Mouse (Mus musculus): ENCODE data around the gene Olfr575. TPM values are rescaled to one million over a fixed set of nuclear protein-coding genes. Genes with fewer than 3 reads are reported as not detected.

Olfr575 gene
- polyA plus RNA-seq (2012; ENCODE audit: insufficient read depth, insufficient read length, missing spikeins) = not detected in 2 replicates

DNA sequence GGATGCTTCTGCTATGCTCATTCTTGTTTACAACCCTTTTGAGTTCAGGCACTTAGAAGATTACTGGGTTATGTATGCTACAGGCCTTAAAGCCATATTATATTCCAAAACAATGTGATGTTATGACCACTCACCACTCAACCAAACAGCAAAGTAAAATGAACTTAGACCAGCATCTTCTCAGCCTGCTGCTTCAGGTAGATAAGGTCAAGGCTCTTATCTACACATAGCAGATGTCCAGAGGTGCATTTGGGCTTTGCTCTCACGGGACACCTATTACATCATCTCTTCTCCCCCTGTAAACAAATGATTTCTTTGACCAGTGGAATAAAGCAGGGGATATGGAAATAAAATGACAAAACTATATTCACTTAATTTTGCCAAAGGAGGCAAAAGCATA is at the start of gene Olfr575:
Gene Olfr575 (minus strand): TSS at position 183 of the 400 bp plus-strand sequence.
- no peaks in the 10 kb centered on the region for H3K4me1 ChIP-seq (ENCODE audit: control insufficient read depth, insufficient read depth, low read length)
- TF ChIP-seq CTCF (IDR thresholded peaks at IDR 0.05; ENCODE audit: low read depth, low read length) = no peak
- no peak within 1 kb of the TSS for H3K4me3 ChIP-seq (ENCODE audit: insufficient read depth, low read length)
- H3K27ac ChIP-seq (ENCODE audit: insufficient read depth, low read depth, low read length) = no peak within 1 kb of the TSS

GRCm38 (mm10) chr7:102989224-102989623 is 30.6 kb upstream of the Olfr575 start, which contains the start of gene Olfr578:
Gene Olfr578 (minus strand): TSS chr7:102989324.
- Histone ChIP-seq H3K4me3 (ENCODE audit: insufficient read depth, low read length) (no peak within 1 kb of the TSS), H3K4me1 (ENCODE audit: control insufficient read depth, insufficient read depth, low read length) (no peaks in the 10 kb centered on the region), H3K27ac (ENCODE audit: insufficient read depth, low read depth, low read length) (no peak within 1 kb of the TSS)
- no peak for TF ChIP-seq POLR2A (IDR thresholded peaks at IDR 0.05; ENCODE audit: borderline replicate concordance, low read depth, low read length)
- TF ChIP-seq CTCF (IDR thresholded peaks at IDR 0.05; ENCODE audit: low read depth, low read length) = no peak

GRCm38 (mm10) chr7:102975843-102976242 is 17.3 kb upstream of the Olfr575 start, which contains the start of gene Olfr577:
Gene Olfr577 (minus strand): TSS chr7:102975943.
- Histone ChIP-seq H3K4me3 (ENCODE audit: insufficient read depth, low read length) (no peak within 1 kb of the TSS), H3K27ac (ENCODE audit: insufficient read depth, low read depth, low read length) (no peak within 1 kb of the TSS), H3K4me1 (ENCODE audit: control insufficient read depth, insufficient read depth, low read length) (no peaks in the 10 kb centered on the region)
- TF ChIP-seq CTCF (IDR thresholded peaks at IDR 0.05; ENCODE audit: low read depth, low read length) = no peak
- no peak for TF ChIP-seq POLR2A (IDR thresholded peaks at IDR 0.05; ENCODE audit: borderline replicate concordance, low read depth, low read length)

GRCm38 (mm10) chr7:102974399-102974798 is 15.8 kb upstream of the Olfr575 start:
- Histone ChIP-seq H3K27ac (ENCODE audit: insufficient read depth, low read depth, low read length) (no peak overlapping the region), H3K4me3 (ENCODE audit: insufficient read depth, low read length) (no peak overlapping the region), H3K4me1 (ENCODE audit: control insufficient read depth, insufficient read depth, low read length) (no peaks in the 10 kb centered on the region)
- TF ChIP-seq POLR2A (IDR thresholded peaks at IDR 0.05; ENCODE audit: borderline replicate concordance, low read depth, low read length) = no peak
- TF ChIP-seq CTCF (IDR thresholded peaks at IDR 0.05; ENCODE audit: low read depth, low read length) = no peak

- no peak within 1 kb of the TSS for H3K4me3 ChIP-seq (ENCODE audit: insufficient read depth, low read length)
- H3K27ac ChIP-seq (ENCODE audit: insufficient read depth, low read depth, low read length) = no peak within 1 kb of the TSS
- H3K4me1 ChIP-seq (ENCODE audit: control insufficient read depth, insufficient read depth, low read length) = no peaks in the 10 kb centered on the region
- TF ChIP-seq CTCF (IDR thresholded peaks at IDR 0.05; ENCODE audit: low read depth, low read length) (no peak), POLR2A (IDR thresholded peaks at IDR 0.05; ENCODE audit: borderline replicate concordance, low read depth, low read length) (no peak)
Observed at GRCm38 (mm10) chr7:102962360-102962759, 3.8 kb upstream of the Olfr575 start, which contains the start of gene Olfr576. Gene Olfr576 (plus strand): TSS chr7:102962660.

DNA sequence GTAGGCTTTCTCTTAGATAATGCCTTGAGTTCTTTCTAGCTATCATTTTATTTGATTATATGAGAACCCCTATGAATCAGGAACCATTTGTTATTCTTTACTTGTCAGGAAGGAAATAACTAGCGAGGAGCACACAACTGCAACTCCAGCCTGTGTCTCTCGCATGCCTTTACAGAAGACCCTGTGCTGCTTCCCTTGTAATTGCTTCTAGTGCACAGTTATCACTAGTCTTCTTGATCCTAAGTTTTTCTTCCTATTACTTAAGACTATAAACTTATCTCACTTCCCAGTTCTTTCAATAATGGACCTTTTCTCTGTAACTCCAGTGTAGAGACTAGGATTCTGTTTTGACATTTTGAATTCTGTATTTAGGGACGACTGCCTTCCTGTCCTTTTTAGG is 438 bp downstream of the Olfr575 start:
- H3K27ac ChIP-seq (ENCODE audit: insufficient read depth, low read depth, low read length) = no peak overlapping the region
- no peak for TF ChIP-seq CTCF (IDR thresholded peaks at IDR 0.05; ENCODE audit: low read depth, low read length)
- H3K4me3 ChIP-seq (ENCODE audit: insufficient read depth, low read length) = no peak overlapping the region

GRCm38 (mm10) chr7:102950732-102951131 is 7.8 kb downstream of the Olfr575 start:
- TF ChIP-seq CTCF (IDR thresholded peaks at IDR 0.05; ENCODE audit: low read depth, low read length) = no peak
- no peak for TF ChIP-seq POLR2A (IDR thresholded peaks at IDR 0.05; ENCODE audit: borderline replicate concordance, low read depth, low read length)
- H3K4me1 ChIP-seq (ENCODE audit: control insufficient read depth, insufficient read depth, low read length) = no peaks in the 10 kb centered on the region
- H3K27ac ChIP-seq (ENCODE audit: insufficient read depth, low read depth, low read length) = no peak overlapping the region
- no peak overlapping the region for H3K4me3 ChIP-seq (ENCODE audit: insufficient read depth, low read length)

More for the DNA sequence above, 438 bp downstream of the Olfr575 start:
- no peaks in the 10 kb centered on the region for H3K4me1 ChIP-seq (ENCODE audit: control insufficient read depth, insufficient read depth, low read length)

- H3K4me1 ChIP-seq (ENCODE audit: control insufficient read depth, insufficient read depth, low read length) = no peaks in the 10 kb centered on the region
- no peak within 1 kb of the TSS for H3K27ac ChIP-seq (ENCODE audit: insufficient read depth, low read depth, low read length)
- TF ChIP-seq POLR2A (IDR thresholded peaks at IDR 0.05; ENCODE audit: borderline replicate concordance, low read depth, low read length) (no peak), CTCF (IDR thresholded peaks at IDR 0.05; ENCODE audit: low read depth, low read length) (no peak)
- no peak within 1 kb of the TSS for H3K4me3 ChIP-seq (ENCODE audit: insufficient read depth, low read length)
Observed at GRCm38 (mm10) chr7:102948167-102948566, 10.4 kb downstream of the Olfr575 start, which contains the start of gene Olfr574. Gene Olfr574 (plus strand): TSS chr7:102948467.

- no peaks in the 10 kb centered on the region for H3K4me1 ChIP-seq (ENCODE audit: control insufficient read depth, insufficient read depth, low read length)
- no peak for TF ChIP-seq CTCF (IDR thresholded peaks at IDR 0.05; ENCODE audit: low read depth, low read length)
- TF ChIP-seq POLR2A (IDR thresholded peaks at IDR 0.05; ENCODE audit: borderline replicate concordance, low read depth, low read length) = no peak
- H3K27ac ChIP-seq (ENCODE audit: insufficient read depth, low read depth, low read length) = no peak overlapping the region
- no peak overlapping the region for H3K4me3 ChIP-seq (ENCODE audit: insufficient read depth, low read length)
Observed at GRCm38 (mm10) chr7:102943417-102943816, 15.2 kb downstream of the Olfr575 start.

DNA sequence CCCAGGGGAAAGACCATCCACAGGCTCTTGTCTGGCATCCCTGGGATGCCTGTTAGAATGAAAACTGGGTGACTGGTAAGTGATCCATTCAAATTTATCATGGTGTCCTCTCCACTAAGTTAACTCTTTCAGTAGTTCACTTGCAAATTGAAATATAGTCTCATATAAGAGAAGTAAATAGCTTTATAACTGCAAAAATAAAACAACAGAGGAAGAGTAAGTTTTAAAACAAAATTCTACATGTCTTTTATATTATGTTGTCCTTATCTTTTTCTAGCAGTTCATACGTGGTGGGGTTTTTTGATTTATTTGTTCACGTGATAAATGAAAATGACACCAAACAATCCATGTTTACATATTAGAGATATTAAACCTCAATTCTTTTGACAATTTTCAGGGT is 16.1 kb downstream of the Olfr575 start, which contains the start of gene Olfr573-ps1:
Gene Olfr573-ps1 (minus strand): TSS at position 101 of the 400 bp plus-strand sequence.
- H3K27ac ChIP-seq (ENCODE audit: insufficient read depth, low read depth, low read length) = no peak within 1 kb of the TSS
- no peak within 1 kb of the TSS for H3K4me3 ChIP-seq (ENCODE audit: insufficient read depth, low read length)
- no peaks in the 10 kb centered on the region for H3K4me1 ChIP-seq (ENCODE audit: control insufficient read depth, insufficient read depth, low read length)
- TF ChIP-seq CTCF (IDR thresholded peaks at IDR 0.05; ENCODE audit: low read depth, low read length) = no peak
- TF ChIP-seq POLR2A (IDR thresholded peaks at IDR 0.05; ENCODE audit: borderline replicate concordance, low read depth, low read length) = no peak
